Mouse (Mus musculus): ENCODE data around the gene Cebpa.

The Cebpa gene

DNA sequence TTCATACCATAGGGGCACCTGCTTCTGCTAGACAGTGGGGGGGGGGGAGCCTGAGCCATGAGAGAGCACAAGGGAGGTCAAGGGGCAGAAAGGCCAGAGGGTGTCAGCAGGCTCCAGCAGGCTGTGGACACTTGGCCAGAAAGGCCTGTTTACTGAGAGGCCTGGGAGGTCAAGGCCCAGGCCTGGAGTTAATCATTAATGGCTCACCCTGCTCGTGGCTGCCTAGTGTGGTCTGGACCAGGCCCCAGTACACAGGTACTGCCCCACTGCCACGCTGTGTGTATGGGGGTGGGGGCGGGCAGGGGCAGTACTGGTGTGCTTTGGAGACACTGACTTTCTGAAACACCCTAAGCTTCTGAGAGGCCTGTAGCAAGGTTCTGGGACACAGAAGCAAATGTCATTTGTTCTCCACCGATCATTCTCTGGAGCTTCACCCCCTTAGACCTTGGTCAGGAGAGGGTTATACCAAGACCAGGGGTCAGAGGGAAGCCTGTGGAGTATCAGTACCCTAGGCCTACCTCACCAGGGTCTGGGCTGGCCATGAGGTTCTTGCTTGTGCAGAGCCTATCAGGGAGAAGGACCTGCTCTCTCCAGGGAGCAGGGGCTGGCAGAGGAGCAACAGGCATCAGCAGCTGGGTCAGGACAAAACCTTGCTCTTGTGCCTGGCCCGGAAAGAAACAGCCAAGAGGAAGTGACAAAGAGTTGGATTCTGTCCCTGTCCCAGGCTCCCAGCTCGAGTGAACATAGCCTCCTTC is 24.9 kb downstream of the Cebpa start:
- in situ Hi-C loops (cut with MboI, MseI): no loop called here

DNA sequence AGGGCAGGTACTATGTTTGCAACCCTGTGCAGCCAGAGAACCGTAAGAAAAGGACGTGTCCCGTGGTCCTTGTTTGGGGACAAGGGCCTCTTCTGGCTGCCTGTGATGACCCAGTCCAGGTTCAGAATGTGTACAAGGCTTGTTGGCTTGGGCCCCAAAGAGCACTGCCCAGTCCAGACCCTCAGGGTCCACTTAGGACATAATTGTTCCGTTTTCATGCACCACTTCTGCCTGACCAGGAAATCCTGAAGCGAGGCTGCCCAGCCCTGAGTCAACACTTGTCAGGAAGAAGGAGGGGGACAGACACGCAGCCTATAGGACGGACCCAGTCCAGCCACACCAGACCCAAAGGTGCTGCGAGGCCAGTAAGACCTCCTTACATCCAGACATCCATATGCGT is 26.0 kb downstream of the Cebpa start:
- in situ Hi-C loops (cut with MboI, MseI): no loop called here

GRCm38 (mm10) chr7:35146269-35146668 is 27.2 kb downstream of the Cebpa start:
- in situ Hi-C loops (cut with MboI, MseI): no loop called here

DNA sequence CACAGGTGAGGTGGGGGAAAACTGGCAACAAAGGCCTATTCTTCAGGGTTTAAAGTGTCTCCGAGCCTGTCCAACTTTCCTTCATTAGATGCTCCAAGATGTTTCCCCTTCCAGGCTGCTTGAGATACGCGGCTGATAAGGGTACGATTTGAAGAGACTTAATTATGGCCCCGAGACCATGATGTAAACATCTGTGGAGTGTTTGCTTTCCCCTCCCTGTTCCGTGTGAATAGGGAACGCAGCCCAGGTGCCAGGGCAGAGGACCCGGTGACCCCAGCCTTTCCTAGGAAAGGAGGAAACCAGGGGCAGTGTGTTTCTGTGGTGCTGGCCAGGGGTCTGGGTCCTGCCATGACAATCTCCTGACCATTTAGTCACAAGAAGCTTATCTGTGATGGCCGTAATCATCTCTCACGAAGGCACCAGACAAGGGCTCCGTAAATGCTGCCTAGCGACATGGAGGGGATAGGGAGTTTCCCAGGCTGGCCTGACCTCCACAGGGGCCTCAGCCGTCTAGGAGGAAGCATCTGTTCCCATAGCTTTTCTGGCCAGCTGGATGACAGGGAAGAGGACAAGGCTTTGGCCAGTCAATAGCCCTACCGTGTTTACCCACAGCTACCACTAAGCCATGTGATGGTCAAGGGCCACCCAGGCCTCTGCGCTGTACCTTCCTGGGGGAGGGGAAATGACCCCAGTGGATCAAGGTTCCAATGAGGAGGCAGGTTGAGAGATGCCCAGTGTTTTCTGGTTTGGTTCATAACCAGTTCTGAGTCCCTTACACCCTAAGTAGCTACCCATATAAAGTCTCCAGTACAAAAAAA is 30.7 kb downstream of the Cebpa start:
- in situ Hi-C loops (cut with MboI, MseI): loop anchor here in 1 of 2 experiments (10.0 kb wide), 1 partner anchor 1355 kb away; no protein-coding TSS in a partner anchor

DNA sequence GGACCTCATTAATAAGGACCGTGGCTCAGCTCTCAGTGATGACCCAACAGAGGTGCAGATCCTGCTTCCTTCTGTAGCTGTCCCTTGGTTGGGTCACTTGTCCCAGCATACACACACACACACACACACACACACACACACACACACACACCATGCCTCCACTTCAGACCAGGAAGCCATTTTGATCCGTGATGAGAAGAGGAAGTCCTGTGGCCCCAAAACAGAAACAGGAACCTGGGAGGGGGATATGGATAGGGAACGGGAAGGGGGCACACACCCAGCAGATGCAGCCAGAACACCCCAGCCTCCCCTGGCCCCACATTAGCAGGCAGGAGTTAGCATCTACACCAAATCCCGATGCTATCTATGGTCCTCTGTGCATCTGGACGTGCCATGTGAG is 31.8 kb downstream of the Cebpa start:
- in situ Hi-C loops (cut with MboI, MseI): loop anchor here in 1 of 2 experiments (10.0 kb wide), 1 partner anchor 1356 kb away; no protein-coding TSS in a partner anchor

- in situ Hi-C loops (cut with MboI, MseI): loop anchor here in 1 of 2 experiments (10.0 kb wide), 1 partner anchor 1360 kb away; no protein-coding TSS in a partner anchor
These were observed 35.4 kb downstream of the Cebpa start for GRCm38 (mm10) chr7:35154449-35154848.

DNA sequence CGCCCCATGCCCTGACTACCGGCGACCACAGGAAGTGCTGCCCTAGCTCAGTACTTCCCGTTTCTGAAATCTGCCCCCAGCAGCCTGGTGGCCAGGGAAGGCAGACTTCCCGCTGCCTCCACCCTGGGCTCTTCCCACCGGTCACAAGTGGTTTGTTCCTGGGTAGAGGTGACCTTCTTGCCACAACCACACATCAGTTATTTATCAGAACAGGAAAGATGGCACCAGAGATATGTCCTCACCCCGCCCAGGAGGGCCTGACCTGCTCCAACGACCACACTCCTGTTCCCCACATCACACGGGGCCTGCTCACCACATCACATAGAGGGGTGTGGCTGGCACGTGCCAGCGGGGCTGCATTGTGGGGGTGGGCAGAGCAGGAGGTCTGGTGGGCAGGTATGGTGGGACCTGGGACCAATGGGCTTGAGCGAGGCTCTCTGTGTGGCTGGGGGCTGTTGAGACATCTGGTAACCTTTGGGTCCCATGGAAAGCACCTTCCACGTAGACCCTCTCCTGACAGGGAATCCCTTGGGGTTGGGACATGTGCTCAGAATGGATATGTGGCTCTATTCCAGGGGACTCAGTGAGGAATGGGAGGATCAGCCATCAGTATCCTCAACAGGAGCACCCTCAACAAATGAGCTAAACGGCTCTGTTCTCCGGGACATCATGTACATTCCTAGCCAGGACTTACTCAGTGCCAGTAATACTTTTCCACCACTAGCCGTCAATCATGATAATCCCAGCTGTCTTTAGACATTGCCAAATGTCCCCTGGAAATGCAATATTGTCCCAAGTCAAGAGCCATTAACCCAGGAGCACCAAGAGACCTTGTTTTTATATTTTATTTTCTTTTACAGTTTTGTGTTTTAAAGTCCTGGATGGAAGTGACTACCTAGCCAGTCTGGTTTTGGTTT is 37.7 kb downstream of the Cebpa start:
- in situ Hi-C loops (cut with MboI, MseI): loop anchor here in 1 of 2 experiments (10.0 kb wide), 1 partner anchor 1362 kb away; no protein-coding TSS in a partner anchor

GRCm38 (mm10) chr7:35157512-35157911 is 38.4 kb downstream of the Cebpa start:
- in situ Hi-C loops (cut with MboI, MseI): loop anchor here in 1 of 2 experiments (10.0 kb wide), 1 partner anchor 1363 kb away; no protein-coding TSS in a partner anchor

DNA sequence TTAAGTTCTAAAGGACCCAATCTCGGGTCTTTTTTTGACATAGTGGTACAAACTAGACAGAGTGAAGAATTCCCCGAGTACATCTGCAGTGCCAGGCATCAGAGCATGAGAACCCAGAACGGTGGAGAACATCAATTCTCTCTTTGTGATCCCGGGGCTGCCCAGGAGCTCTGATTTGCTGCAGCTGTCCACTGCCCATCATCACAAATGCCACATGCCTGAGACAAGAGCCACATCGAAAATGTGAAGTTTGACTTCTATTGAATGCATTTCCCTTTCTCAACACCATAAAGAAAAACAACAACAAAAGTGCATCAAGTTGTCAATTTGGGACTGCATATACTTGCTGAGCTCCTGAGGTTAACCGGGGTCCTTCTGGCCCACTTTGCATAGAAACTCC is 43.4 kb downstream of the Cebpa start:
- in situ Hi-C loops (cut with MboI, MseI): no loop called here

DNA sequence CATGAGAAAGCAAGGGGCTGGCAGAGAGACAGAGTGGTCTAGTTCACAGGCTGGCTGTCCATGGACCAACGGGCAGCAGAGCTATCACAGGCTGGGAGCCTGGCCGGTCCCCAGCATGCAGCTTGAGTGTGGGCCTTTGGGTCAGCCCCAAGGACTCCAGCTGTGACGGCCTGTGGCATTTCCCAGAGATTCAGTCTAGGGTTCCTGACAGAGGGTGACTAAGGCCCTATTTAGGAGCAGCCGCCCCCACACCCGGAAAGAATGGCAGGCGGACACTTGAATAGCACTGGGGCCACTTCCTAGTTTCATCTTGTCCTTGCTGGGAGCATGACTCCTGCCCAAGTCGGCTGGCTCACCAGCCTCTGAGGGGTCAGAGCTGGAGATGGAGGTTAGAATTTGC is 44.5 kb downstream of the Cebpa start:
- in situ Hi-C loops (cut with MboI, MseI): no loop called here

DNA sequence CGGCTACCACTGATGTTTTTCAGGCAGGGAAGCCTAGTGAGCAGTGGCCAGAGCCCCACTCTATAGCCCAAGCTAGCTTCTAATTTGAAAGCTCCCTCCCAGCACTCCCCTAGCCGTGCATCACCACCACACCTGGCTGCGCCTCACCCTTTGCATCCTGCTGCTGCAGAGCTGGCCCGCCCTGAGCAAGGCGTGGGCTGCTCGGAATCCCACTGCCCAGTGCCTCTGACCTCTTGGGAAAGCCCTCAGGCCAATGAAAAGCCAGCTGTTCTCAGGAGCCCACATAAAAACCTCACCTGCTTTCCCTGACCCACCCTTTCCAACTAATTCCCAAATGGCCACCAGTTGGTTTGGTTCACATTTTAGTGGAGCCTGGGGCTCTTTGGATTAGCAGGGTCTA is 45.0 kb downstream of the Cebpa start:
- in situ Hi-C loops (cut with MboI, MseI): no loop called here

DNA sequence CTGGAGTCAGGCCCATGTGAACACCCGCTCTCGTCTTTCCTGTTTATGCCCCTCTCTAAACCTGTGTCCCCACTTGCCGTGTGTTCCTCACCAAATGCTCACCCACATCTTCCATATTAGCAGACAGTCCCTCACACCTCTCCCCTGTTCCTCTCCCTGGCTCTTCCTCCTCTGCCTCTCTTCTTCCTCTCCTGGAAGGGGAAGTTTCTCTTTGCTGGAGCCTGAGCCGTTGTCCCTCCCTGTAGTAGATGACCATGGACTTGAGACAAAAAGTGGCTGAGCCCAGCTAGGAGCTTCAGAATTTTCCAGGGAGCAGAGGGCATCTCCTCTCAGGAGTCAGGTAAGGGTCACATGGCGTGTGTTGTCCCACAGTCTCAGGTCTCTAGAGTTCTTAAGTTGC is 47.9 kb downstream of the Cebpa start:
- in situ Hi-C loops (cut with MboI, MseI): no loop called here

DNA sequence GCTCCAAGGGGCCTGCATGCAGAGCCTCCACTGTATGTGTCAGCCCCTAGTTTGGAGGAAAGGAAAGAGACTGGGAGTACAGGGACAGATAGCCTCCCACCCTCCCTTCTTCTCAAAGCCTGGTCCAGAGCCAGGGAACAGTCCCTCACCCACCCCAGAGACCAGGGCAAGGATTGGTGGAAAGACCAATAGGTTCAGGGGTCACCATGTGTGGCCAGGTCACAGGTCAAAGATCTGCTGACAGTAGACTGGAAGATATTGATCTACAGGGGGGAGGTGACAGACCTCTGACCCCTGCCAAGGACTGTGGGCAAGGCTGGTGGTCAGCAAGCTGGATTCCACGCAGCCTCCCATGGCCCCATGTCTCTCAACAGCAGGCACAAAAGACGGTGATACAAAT is 48.8 kb downstream of the Cebpa start:
- in situ Hi-C loops (cut with MboI, MseI): no loop called here

GRCm38 (mm10) chr7:35169341-35169740 is 50.2 kb downstream of the Cebpa start:
- in situ Hi-C loops (cut with MboI, MseI): no loop called here

All from T-helper 17 cell (primary cell).